Mouse (Mus musculus): ENCODE data around the gene Gsx1.

DNA sequence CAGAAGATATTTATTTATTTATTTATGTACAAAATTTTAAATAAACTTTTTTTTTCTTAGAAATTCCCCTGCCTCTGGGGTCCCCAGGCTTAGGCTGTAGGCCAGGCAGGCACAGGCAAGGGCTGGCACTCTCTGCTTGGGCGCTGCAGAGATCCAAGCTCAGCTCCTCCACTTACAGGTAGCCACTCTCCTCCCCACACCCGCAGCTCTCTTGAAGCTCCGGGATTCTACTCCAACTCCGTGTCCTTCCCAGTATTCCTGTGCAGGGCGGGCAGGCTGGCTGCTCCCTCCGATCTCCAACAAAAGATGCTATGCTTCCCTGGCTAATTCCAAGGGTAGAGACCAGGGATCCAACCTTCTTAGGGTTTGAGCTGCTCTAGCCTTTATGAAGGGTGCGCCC, 2.4 kb downstream of the Gsx1 start:
- TF ChIP-seq CTCF (IDR thresholded peaks at IDR 0.05; ENCODE audit: extremely low read depth, insufficient read depth, low read length) (no peak), POLR2A (IDR thresholded peaks at IDR 0.05; ENCODE audit: extremely low read depth, insufficient read depth, low read length) (no peak)

Measured in cortical plate, adult 2 months (tissue).